Mouse (Mus musculus) MEL (cell line): ENCODE data around the gene Rnf208. TPM values are rescaled to one million over a fixed set of nuclear protein-coding genes. Genes with fewer than 3 reads are reported as not detected.

Experiments
- DNase-seq: peaks from one replicate; pipeline ENCODE4 v3.0.0; 2011; ENCODE audit warnings: low read depth, low spot score
- H3K27ac ChIP-seq: 2 replicates; pipeline ENCODE4 v1.5.1; 2012; ENCODE audit warnings: low read depth, mild to moderate bottlenecking, control low read depth, low read length, moderate library complexity; ENCODE audit not compliant: control insufficient read depth
- H3K27me3 ChIP-seq, 2 experiments: fragments of 150-350 bp in 1 of 2; sonication (generic) in 1 of 2; 2 replicates each; pipeline ENCODE4 v1.6.1; 2012; ENCODE audit warnings: low read length in 2 of 2, mild to moderate bottlenecking in 2 of 2, improper control_type of control experiment in 1 of 2, moderate library complexity in 1 of 2; ENCODE audit not compliant: insufficient read depth in 2 of 2, control insufficient read depth in 1 of 2
- H3K36me3 ChIP-seq, 2 experiments: 2 replicates each; pipeline ENCODE4 v1.6.1; 2012 to 2014; ENCODE audit warnings: low read length in 2 of 2, improper control_type of control experiment in 1 of 2, inconsistent platforms in 1 of 2, mild to moderate bottlenecking in 1 of 2; ENCODE audit not compliant: insufficient read depth in 2 of 2, control insufficient read depth in 1 of 2
- H3K4me1 ChIP-seq, 2 experiments: fragments of 150-350 bp in 1 of 2; sonication (generic) in 1 of 2; 2 replicates each; pipeline ENCODE4 v1.6.1; 2012; ENCODE audit warnings: low read length in 2 of 2, improper control_type of control experiment in 1 of 2, mild to moderate bottlenecking in 1 of 2; ENCODE audit not compliant: insufficient read depth in 2 of 2, control insufficient read depth in 1 of 2
- H3K4me3 ChIP-seq, 2 experiments: fragments of 150-350 bp in 1 of 2; sonication (generic) in 1 of 2; 2 replicates each; pipeline ENCODE4 v1.5.1; 2012; ENCODE audit warnings: low read depth in 2 of 2, low read length in 2 of 2, mild to moderate bottlenecking in 2 of 2, moderate library complexity in 2 of 2, control low read depth in 1 of 2, improper control_type of control experiment in 1 of 2; ENCODE audit not compliant: control insufficient read depth in 1 of 2, insufficient read depth in 1 of 2
- H3K79me2 ChIP-seq: 2 replicates; pipeline ENCODE4 v1.6.1; 2012; ENCODE audit warnings: mild to moderate bottlenecking, low read length, moderate library complexity; ENCODE audit not compliant: control insufficient read depth, poor library complexity, insufficient read depth
- H3K9ac ChIP-seq: 2 replicates; pipeline ENCODE4 v1.6.1; 2012; ENCODE audit warnings: low read depth, mild to moderate bottlenecking, control low read depth, low read length, moderate library complexity; ENCODE audit not compliant: control insufficient read depth, poor library complexity, severe bottlenecking
- H3K9me3 ChIP-seq: fragments of 150-350 bp; sonication (generic); replicated peaks from 2 replicates; pipeline ENCODE4 v1.6.1; 2012; ENCODE audit warnings: mild to moderate bottlenecking, low read length, improper control_type of control experiment, moderate library complexity; ENCODE audit not compliant: insufficient read depth
- CHD2 ChIP-seq: IDR thresholded peaks from 2 replicates; pipeline ENCODE4 v1.6.1; 2011; ENCODE audit warnings: low read length, improper control_type of control experiment
- EP300 ChIP-seq, 2 experiments: IDR thresholded peaks; 2 replicates each; pipeline ENCODE4 v1.6.1; 2011; ENCODE audit warnings: improper control_type of control experiment in 2 of 2, low read length in 2 of 2, low read depth in 1 of 2, mild to moderate bottlenecking in 1 of 2
- GABPA ChIP-seq: IDR thresholded peaks from 2 replicates; pipeline ENCODE4 v1.6.1; 2012; ENCODE audit warnings: low read depth, mild to moderate bottlenecking, inconsistent platforms, low read length, improper control_type of control experiment, moderate library complexity
- KAT2A ChIP-seq: conservative IDR thresholded peaks from 2 replicates; pipeline ENCODE4 v1.6.1; 2012; ENCODE audit warnings: low read depth, low read length, improper control_type of control experiment, inconsistent platforms
- MAFK ChIP-seq: IDR thresholded peaks from 2 replicates; pipeline ENCODE4 v1.6.1; 2011; ENCODE audit warnings: low read depth, mild to moderate bottlenecking, low read length, improper control_type of control experiment, borderline replicate concordance
- MAX ChIP-seq: IDR thresholded peaks from 2 replicates; pipeline ENCODE4 v1.6.1; 2011; ENCODE audit warnings: low read length, improper control_type of control experiment
- MAZ ChIP-seq: IDR thresholded peaks from 2 replicates; pipeline ENCODE4 v1.6.1; 2012; ENCODE audit warnings: low read depth, mild to moderate bottlenecking, inconsistent platforms, low read length, improper control_type of control experiment
- MEF2A ChIP-seq: IDR thresholded peaks from 2 replicates; pipeline ENCODE4 v1.6.1; 2014; ENCODE audit warnings: low read depth, mild to moderate bottlenecking, inconsistent platforms, low read length, improper control_type of control experiment; ENCODE audit not compliant: poor library complexity, insufficient replicate concordance, severe bottlenecking; ENCODE audit errors: extremely low read depth
- NELFE ChIP-seq: IDR thresholded peaks from 2 replicates; pipeline ENCODE4 v1.6.1; 2011; ENCODE audit warnings: low read depth, low read length, improper control_type of control experiment
- POLR2AphosphoS5 ChIP-seq: IDR thresholded peaks from 2 replicates; pipeline ENCODE4 v1.6.1; 2012; ENCODE audit warnings: low read depth, borderline replicate concordance, mild to moderate bottlenecking, inconsistent platforms, low read length, moderate library complexity, mixed read lengths
- RCOR1 ChIP-seq: IDR thresholded peaks from 2 replicates; pipeline ENCODE4 v1.6.1; 2012; ENCODE audit warnings: low read depth, mild to moderate bottlenecking, inconsistent platforms, low read length, improper control_type of control experiment
- SIN3A ChIP-seq: IDR thresholded peaks from 2 replicates; pipeline ENCODE4 v1.6.1; 2012; ENCODE audit warnings: low read length, improper control_type of control experiment, inconsistent platforms
- TAL1 ChIP-seq: IDR thresholded peaks from 2 replicates; pipeline ENCODE4 v1.6.1; 2012; ENCODE audit warnings: mild to moderate bottlenecking, inconsistent platforms, low read length, moderate library complexity, mixed read lengths
- TBP ChIP-seq: IDR thresholded peaks from 2 replicates; pipeline ENCODE4 v1.8.0; 2011; ENCODE audit warnings: low read depth, low read length, improper control_type of control experiment
- polyA plus RNA-seq, 2 experiments: library from polyadenylated mRNA; stranded (reverse) in 1 of 2; unstranded in 1 of 2; fragments of >175 nt in 1 of 2; fragments of >200 nt in 1 of 2; gene quantifications; 2 replicates each; pipeline versions ENCODE4 v1.2.1 to v1.2.4; 2012; ENCODE audit warnings: low replicate concordance in 2 of 2, low read depth in 1 of 2; ENCODE audit not compliant: insufficient read length in 2 of 2, insufficient read depth in 1 of 2, missing spikeins in 1 of 2
- total RNA-seq: library from RNA; depleted of rRNA; stranded (reverse); fragments of 300-350 nt; gene quantifications from 2 replicates; pipeline ENCODE4 v1.2.3, GENCODE M21; 2012

Rnf208 gene
- total and polyA plus RNA-seq, 3 experiments, result 6.0 to 21.8 TPM; not detected in 1

DNA sequence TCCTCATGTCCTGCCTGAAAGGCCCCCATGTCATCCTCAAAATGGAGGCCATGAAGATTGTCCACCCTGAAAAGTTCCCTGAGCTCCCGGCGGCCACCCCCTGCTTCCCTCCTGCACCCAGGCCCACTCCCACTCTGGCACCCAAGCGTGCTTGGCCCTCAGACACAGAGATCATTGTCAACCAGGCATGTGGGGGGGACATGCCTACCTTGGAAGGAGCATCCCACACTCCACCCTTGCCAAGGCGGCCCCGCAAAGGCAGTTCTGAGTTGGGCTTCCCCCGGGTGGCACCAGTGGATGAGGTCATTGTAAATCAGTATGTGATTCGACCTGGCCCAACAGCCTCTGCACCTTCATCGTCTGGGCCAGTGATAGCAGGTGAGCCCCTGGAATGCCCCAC is 1.3 kb downstream of the Rnf208 start:
- no peak for DNase-seq
- no peaks in the 10 kb centered on the region for H3K9me3 ChIP-seq
- H3K27ac ChIP-seq, result no peak overlapping the region
- H3K36me3 ChIP-seq, result no peaks in the 10 kb centered on the region
- no peak overlapping the region for H3K9ac ChIP-seq
- TF ChIP-seq MEF2A, result no peak
- TF ChIP-seq, all 39 proteins: peak for 0
- no peak overlapping the region; a peak in 1 of 4 replicates for H3K4me3 ChIP-seq
- no peaks in the 10 kb centered on the region for H3K27me3 ChIP-seq
- no peaks in the 10 kb centered on the region; the same call in 1 of the 2 replicates for H3K79me2 ChIP-seq
- peaks cover 0 to 12% of the 10 kb centered on the region in 2 experiments; a peak in 3 of 4 replicates for H3K4me1 ChIP-seq

DNA sequence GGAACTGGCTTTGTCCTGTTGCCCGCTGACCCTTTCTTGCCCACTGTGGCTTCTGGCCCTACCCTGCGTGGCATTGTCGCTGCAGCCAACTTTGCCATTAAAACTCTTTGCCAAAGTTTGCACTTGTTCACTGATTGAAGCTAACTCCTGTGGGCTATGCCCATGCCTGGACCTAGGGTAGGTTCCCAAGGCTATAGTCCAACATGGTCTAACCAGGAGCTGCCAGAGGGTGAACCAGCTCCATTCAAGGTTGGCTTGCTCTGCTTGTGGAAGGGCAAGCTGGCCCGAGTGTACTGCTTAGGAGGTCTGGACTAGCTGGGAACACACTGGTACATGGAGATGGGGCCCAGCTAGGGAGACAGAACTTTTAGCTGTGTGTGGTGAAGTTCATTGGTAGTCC is 2.1 kb downstream of the Rnf208 start:
- TF ChIP-seq CHD2 (no peak), TAL1 (no peak), EP300 (IDR thresholded peaks at IDR 0.05; ENCODE audit: low read depth in 1 of 2, low read length in 2 of 2) (no peak), MAFK (no peak), KAT2A (no peak), GABPA (no peak), MAX (no peak), MAZ (no peak)
- Histone ChIP-seq H3K4me1 (peaks cover 0 to 12% of the 10 kb centered on the region in 2 experiments; a peak in 3 of 4 replicates), H3K9ac (no peak overlapping the region)

DNA sequence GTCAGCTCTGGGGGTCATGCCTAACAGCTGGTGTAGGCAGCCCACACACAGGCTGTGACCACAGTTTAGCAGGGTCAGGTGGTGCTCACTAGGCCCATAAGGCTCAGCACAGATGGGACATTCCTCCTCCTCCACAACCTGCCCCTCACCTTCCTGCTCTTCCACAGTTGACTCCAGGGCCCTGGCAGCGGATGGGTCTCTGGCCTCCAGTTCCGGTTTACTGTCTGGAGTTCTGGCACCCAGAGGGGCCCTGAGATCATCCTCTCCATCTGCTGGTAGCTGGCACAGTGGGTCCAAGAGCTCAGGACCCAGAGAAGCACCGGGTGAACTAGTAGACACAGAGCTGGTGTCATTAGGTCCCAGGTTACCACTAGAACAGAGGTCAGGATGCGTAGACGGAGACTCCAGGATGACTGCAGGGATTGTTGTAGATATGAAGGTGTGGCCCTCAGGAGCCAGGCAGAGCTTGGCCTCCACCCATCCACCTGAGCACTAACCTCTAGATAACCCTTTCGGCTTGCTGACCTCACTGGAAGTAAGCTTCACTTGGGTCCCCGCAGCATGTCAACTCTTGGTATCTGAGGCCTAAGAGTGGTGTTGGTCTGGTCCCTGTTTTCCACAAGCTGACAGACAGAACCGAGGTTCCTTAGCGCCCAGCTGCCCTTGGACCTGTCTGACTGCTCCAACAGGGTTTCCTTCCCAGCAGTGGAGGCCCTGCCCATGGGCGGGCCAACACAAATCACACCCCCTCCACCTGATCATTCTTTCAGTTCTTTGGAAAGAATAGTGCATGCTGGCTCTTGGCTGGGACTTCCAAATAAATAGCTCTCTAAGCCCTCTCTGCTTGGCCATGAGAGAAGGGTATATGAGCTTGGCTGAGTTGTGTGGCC is 4.4 kb downstream of the Rnf208 start, which contains the start of gene AL732309.1:
AL732309.1 (minus strand) TSS at position 681 of the 890 bp plus-strand sequence.
- peaks cover 0 to 7% of the 10 kb centered on the region in 2 experiments; a peak in 3 of 4 replicates for H3K4me1 ChIP-seq
- no peaks in the 10 kb centered on the region for H3K9me3 ChIP-seq
- no peaks in the 10 kb centered on the region; the same call in 1 of the 2 replicates for H3K79me2 ChIP-seq
- no peaks in the 10 kb centered on the region for H3K27me3 ChIP-seq
- no peak for DNase-seq
- no peak within 1 kb of the TSS for H3K27ac ChIP-seq
- no peak within 1 kb of the TSS for H3K9ac ChIP-seq
- peaks cover 0 to 2% of the 10 kb centered on the region in 2 experiments; a peak in 1 of 4 replicates for H3K36me3 ChIP-seq
- H3K4me3 ChIP-seq, result no peak within 1 kb of the TSS
- TF ChIP-seq NELFE (no peak), RCOR1 (no peak), TBP (no peak), SIN3A (no peak), MEF2A (no peak), POLR2AphosphoS5 (no peak)

More for the DNA sequence above, 2.1 kb downstream of the Rnf208 start:
- no peaks in the 10 kb centered on the region; the same call in 1 of the 2 replicates for H3K79me2 ChIP-seq
- no peaks in the 10 kb centered on the region for H3K36me3 ChIP-seq
- H3K27ac ChIP-seq, result no peak overlapping the region
- no peaks in the 10 kb centered on the region for H3K27me3 ChIP-seq
- H3K9me3 ChIP-seq, result no peaks in the 10 kb centered on the region
- H3K4me3 ChIP-seq, result no peak overlapping the region
- DNase-seq, result no peak
